Mouse (Mus musculus): ENCODE results near the gene Ccl22. TPM values are rescaled to one million over a fixed set of nuclear protein-coding genes. Genes with fewer than 3 reads are reported as not detected.
A peak's percentile ranks its signal among the peaks of the same experiment; 100 is the strongest.

The Ccl22 gene
- not detected for total RNA-seq (2021)
- long read RNA-seq, experiment 1, partial matches to known transcripts, result 0 of 1 reads
- long read RNA-seq, experiment 1, other reads (novel, unspliced or antisense), result 1 of 1 reads
- long read RNA-seq, experiment 2, result 0 reads

- intact Hi-C loops (cut with DNase I), result no loop called here
- DNase-seq (ENCODE audit: low spot score in 2 of 2), result no peak
Observed at GRCm38 (mm10) chr8:94745476-94746184, at the start of gene Ccl22. Ccl22 (plus strand) TSS chr8:94745590.

- DNase-seq (ENCODE audit: low spot score in 2 of 2), result peak; percentile 52 to 64
- intact Hi-C loops (cut with DNase I), result loop anchor here (5.0 kb wide), 1 partner anchor 169 kb away; no protein-coding TSS in a partner anchor
Observed at GRCm38 (mm10) chr8:94695994-94696384, 49.4 kb upstream of the Ccl22 start, which contains the start of gene Pllp. Pllp (minus strand) TSS chr8:94696278.

- no peak for DNase-seq (ENCODE audit: low spot score in 2 of 2)
- intact Hi-C loops (cut with DNase I), result loop anchor here (5.0 kb wide), 1 partner anchor 169 kb away; no protein-coding TSS in a partner anchor
Observed at GRCm38 (mm10) chr8:94696566-94696965, 48.8 kb upstream of the Ccl22 start.

- no peak for DNase-seq (ENCODE audit: low spot score in 2 of 2)
- intact Hi-C loops (cut with DNase I), result loop anchor here (5.0 kb wide), 1 partner anchor 171 kb away; no protein-coding TSS in a partner anchor
Observed at GRCm38 (mm10) chr8:94697956-94698355, 47.4 kb upstream of the Ccl22 start.

- intact Hi-C loops (cut with DNase I), result loop anchor here (5.0 kb wide), 1 partner anchor 172 kb away; no protein-coding TSS in a partner anchor
- DNase-seq (ENCODE audit: low spot score in 2 of 2), result peak; percentile 53 to 59
Observed at GRCm38 (mm10) chr8:94699366-94699765, 46.0 kb upstream of the Ccl22 start.

GRCm38 (mm10) chr8:94700421-94700935, 44.9 kb upstream of the Ccl22 start:
- no peak for DNase-seq (ENCODE audit: low spot score in 2 of 2)
- intact Hi-C loops (cut with DNase I), result loop anchor here (5.0 to 10.0 kb wide), 3 partner anchors 204 to 366 kb away; no protein-coding TSS in a partner anchor

GRCm38 (mm10) chr8:94702156-94702555, 43.2 kb upstream of the Ccl22 start:
- intact Hi-C loops (cut with DNase I), result loop anchor here (2.0 to 10.0 kb wide), 4 partner anchors 101 to 367 kb away; partner anchors contain the start of genes Fam192a and Rspry1
- DNase-seq (ENCODE audit: low spot score in 2 of 2), result no peak

- peak; percentile 81 to 85 for DNase-seq (ENCODE audit: low spot score in 2 of 2)
- intact Hi-C loops (cut with DNase I), result loop anchor here (2.0 to 10.0 kb wide), 4 partner anchors 102 to 368 kb away; partner anchors contain the start of genes Fam192a and Rspry1
Observed at GRCm38 (mm10) chr8:94702844-94703813, 42.3 kb upstream of the Ccl22 start.

- DNase-seq (ENCODE audit: low spot score in 2 of 2), result peak; percentile 98 to 100
- intact Hi-C loops (cut with DNase I), result loop anchor here (1.0 to 10.0 kb wide), 6 partner anchors 69 to 369 kb away; partner anchors contain the start of genes Cx3cl1, Fam192a and Rspry1
Observed at GRCm38 (mm10) chr8:94703972-94704668, 41.3 kb upstream of the Ccl22 start.

DNA sequence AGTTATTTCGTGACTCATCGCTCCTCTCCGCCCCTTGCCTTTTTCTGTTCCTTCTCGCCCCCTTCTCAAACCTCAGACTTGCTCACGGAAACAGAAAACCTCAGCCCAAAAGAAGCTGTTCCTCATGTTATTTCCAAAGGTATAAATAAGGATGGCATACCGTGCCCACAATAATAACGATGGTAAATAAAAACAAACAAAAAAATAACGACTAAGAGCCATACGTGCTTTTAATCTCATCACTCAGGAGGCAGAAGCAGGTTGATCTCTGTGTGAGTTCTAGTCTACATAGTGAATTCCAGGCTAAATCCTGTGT, 40.8 kb upstream of the Ccl22 start:
- no peak for DNase-seq (ENCODE audit: low spot score in 2 of 2)
- intact Hi-C loops (cut with DNase I), result loop anchor here (1.0 to 10.0 kb wide), 5 partner anchors 68 to 370 kb away; partner anchors contain the start of gene Cx3cl1

GRCm38 (mm10) chr8:94705581-94706245, 39.7 kb upstream of the Ccl22 start:
- DNase-seq (ENCODE audit: low spot score in 2 of 2), result no peak
- intact Hi-C loops (cut with DNase I), result loop anchor here (2.0 to 10.0 kb wide), 3 partner anchors 67 to 371 kb away; partner anchors contain the start of gene Cx3cl1

- DNase-seq (ENCODE audit: low spot score in 2 of 2), result no peak
- intact Hi-C loops (cut with DNase I), result loop anchor here (10.0 kb wide), 2 partner anchors 198 to 372 kb away; no protein-coding TSS in a partner anchor
Observed at GRCm38 (mm10) chr8:94706732-94707395, 38.5 kb upstream of the Ccl22 start.

DNA sequence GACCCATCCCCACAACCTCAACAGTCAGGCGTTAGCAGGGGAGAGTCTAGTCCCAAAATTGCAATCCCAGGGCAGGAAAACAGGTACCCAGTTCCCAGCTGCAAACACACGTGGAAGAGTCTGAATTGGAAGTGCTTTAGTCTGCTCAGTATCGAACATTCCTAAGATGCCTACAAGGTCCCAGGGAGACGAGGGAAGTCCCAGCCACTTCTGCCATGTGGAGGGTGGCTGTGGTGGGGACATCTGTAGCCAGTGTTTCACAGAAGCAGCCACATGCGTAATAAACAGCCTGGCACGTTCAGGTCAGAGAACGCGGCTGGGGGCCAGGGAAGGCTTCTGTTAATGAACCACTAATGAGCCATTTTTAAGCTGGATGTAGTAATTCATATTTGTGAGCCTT, 35.1 kb upstream of the Ccl22 start:
- intact Hi-C loops (cut with DNase I), result no loop called here

DNA sequence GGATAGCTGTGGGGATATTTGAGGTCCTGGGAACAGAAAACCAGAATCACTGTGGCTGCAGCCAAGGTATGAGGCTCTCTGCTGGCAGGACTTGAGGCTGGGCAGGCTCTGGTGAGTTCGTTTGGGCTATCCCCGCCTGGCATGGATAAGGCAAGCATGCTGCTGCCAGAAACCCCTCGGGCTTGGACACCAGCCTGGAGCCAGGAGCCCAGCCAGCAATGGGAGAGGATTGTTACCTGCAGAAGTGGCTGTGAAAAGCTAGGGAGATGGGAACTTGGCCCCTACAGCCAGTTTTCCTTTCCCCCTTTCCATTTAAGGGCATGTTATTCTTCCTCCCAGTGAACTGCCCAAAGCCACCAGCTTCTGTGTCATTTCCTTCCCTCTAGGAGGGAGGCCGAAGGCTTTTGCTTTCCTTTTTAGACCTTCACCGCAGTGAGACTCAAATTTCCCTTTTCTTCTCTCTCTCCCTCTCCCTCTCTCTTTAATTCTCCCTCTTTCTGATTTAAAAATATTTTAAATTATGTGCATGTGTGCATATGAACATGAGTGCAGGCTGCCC, 34.2 kb upstream of the Ccl22 start:
- DNase-seq (ENCODE audit: low spot score in 2 of 2), result no peak
- intact Hi-C loops (cut with DNase I), result no loop called here

More for the DNA sequence above, 35.1 kb upstream of the Ccl22 start:
- DNase-seq (ENCODE audit: low spot score in 2 of 2), result no peak

DNA sequence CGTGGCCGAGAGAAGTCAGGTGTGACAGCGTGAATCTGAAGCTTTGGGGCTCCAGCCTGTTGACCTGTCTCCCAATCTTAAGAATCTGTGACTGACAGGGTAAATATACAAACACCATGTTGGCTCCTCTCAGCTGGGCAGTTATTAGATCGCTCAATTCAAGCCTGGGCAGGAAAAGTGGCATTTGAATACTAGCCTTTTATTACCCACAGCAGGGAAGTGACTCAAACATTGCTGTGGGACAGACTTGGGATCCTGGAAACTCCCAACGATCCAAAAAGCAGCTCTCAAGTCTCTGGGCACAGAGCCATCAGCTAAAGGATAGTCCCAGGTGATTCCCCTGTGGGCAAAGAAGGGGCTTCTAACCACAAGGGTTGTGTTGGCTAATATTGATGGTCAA, 30.8 kb upstream of the Ccl22 start:
- no peak for DNase-seq (ENCODE audit: low spot score in 2 of 2)
- intact Hi-C loops (cut with DNase I), result no loop called here

- intact Hi-C loops (cut with DNase I), result no loop called here
- no peak for DNase-seq (ENCODE audit: low spot score in 2 of 2)
Observed at GRCm38 (mm10) chr8:94715871-94716270, 29.5 kb upstream of the Ccl22 start.

DNA sequence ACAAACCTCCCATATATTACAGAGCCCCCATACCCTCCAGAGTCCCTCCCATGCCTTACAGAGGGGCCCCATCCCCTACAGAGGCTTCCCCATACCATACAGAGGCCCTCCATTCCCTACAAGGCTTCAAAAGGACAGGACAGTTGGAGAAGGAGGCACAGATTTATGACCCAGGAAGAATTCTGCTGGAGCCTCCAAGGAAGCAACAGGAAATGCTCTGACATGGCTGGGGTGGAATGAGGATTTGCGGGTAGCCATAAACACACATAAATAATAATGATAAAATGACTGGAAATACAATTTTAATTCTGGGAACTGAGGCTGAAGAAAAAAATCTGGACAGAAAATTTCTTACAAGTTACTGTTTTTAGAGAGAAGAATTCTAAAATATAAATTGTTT, 28.5 kb upstream of the Ccl22 start:
- no peak for DNase-seq (ENCODE audit: low spot score in 2 of 2)
- intact Hi-C loops (cut with DNase I), result no loop called here
